Mouse (Mus musculus) heart, embryonic 15.5 days (tissue): ENCODE data around the gene Erich2. TPM values are rescaled to one million over a fixed set of nuclear protein-coding genes. Genes with fewer than 3 reads are reported as not detected.
A peak's percentile ranks its signal among the peaks of the same experiment; 100 is the strongest.

Experiments
- ATAC-seq: fragments of 200-750 bp; cut with Nextera tagmentation; replicated peaks from 2 replicates; pipeline ENCODE4 v1.8.0; 2017; ENCODE audit warnings: low read depth, moderate TSS enrichment; ENCODE audit not compliant: insufficient number of reproducible peaks, insufficient read depth, low FRiP score
- H3K27ac ChIP-seq: fragments of 300-500 bp; sonication (generic); 2 replicates; pipeline ENCODE4 v1.5.1; 2015; ENCODE audit warnings: mild to moderate bottlenecking, inconsistent platforms
- H3K27me3 ChIP-seq: fragments of 300-500 bp; sonication (generic); 2 replicates; pipeline ENCODE4 v1.6.1; 2015; ENCODE audit warnings: inconsistent platforms
- H3K36me3 ChIP-seq: fragments of 300-500 bp; sonication (generic); 2 replicates; pipeline ENCODE4 v1.6.1; 2015; ENCODE audit warnings: mild to moderate bottlenecking, inconsistent platforms
- H3K4me1 ChIP-seq: fragments of 300-500 bp; sonication (generic); replicated peaks from 2 replicates; pipeline ENCODE4 v1.6.1; 2015; ENCODE audit warnings: inconsistent platforms
- H3K4me2 ChIP-seq: fragments of 300-500 bp; sonication (generic); 2 replicates; pipeline ENCODE4 v1.6.1; 2015; ENCODE audit warnings: inconsistent platforms, mild to moderate bottlenecking, moderate library complexity
- H3K4me3 ChIP-seq: fragments of 300-500 bp; sonication (generic); 2 replicates; pipeline ENCODE4 v1.5.1; 2015; ENCODE audit warnings: mild to moderate bottlenecking, inconsistent platforms
- H3K9ac ChIP-seq: fragments of 300-500 bp; sonication (generic); 2 replicates; pipeline ENCODE4 v1.6.1; 2015; ENCODE audit warnings: mild to moderate bottlenecking, inconsistent platforms
- H3K9me3 ChIP-seq: fragments of 300-500 bp; sonication (generic); replicated peaks from 2 replicates; pipeline ENCODE4 v1.6.1; 2016; ENCODE audit warnings: inconsistent platforms
- WGBS: fragments of 180-500 bp; shearing (Covaris S2); methylation state at CpG from one replicate; pipeline ENCODE4 v1.1.7; 2015; ENCODE audit warnings: mixed read lengths; 5-methylcytosine and 5-hydroxymethylcytosine counted together
- polyA plus RNA-seq: library from polyadenylated mRNA; unstranded; fragments of >200 nt; fragmentation: Nextera tagmentation; extraction: Ambion mirVana; gene quantifications from 2 replicates; pipeline ENCODE4 v1.2.1, GENCODE M21; 2015

The Erich2 gene
- polyA plus RNA-seq, 1 experiment from 2014 or later = 0.66 TPM

DNA sequence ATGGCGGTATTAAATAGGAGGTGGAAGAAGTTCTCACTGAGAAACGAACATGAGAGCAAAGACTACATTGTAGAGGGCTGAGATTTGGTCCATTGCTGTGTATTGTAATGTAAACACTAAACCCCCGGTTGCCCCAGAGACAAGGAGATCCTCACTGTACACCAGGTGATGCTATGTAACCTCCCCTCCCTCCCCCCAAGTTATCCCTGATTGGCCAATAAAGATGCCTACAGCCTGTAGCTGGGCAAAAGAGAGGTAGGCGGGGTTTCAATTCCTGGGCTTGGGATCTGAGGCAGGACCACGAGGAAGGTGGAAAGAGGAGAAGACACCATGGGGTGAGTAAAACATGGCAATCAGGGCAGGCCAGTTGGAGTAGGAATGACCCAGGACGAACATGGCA is 42.1 kb downstream of the Erich2 start:
- no peak overlapping the region for H3K9ac ChIP-seq
- no peak for ATAC-seq
- WGBS = 54% methylated on average over 6 of the region's 6 CpGs
- H3K4me1 ChIP-seq = no peaks in the 10 kb centered on the region
- H3K9me3 ChIP-seq = no peaks in the 10 kb centered on the region
- no peak overlapping the region for H3K4me3 ChIP-seq
- 0 out of 2 replicates have a peak, but pooled peaks cover under 1% of the 10 kb centered on the region for H3K27me3 ChIP-seq
- no peak overlapping the region for H3K4me2 ChIP-seq
- no peaks in the 10 kb centered on the region for H3K36me3 ChIP-seq
- no peak overlapping the region for H3K27ac ChIP-seq

DNA sequence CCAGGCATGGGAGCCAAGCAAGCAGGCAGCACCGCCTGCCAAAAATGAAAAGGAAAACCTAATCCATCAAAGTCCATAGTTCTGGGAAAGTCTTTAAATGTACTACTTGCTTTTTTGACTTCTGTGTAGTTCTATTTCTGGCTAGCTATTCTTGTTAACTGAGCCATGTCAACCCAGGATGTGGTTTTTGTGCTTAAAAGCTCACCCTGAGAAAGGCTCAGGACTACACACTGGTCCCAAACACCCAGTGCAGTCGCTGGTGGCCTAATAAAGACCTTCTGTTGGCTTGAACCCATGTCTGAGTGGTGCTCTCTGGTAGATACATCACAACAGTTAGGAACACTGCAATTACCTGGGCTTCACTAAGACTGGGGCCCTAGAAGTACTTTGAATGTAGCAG is 42.8 kb downstream of the Erich2 start:
- Histone ChIP-seq H3K9ac (no peak overlapping the region), H3K4me1 (no peaks in the 10 kb centered on the region), H3K27ac (no peak overlapping the region), H3K4me3 (no peak overlapping the region), H3K27me3 (peaks cover 4% of the 10 kb centered on the region; the same call in 1 of the 2 replicates), H3K9me3 (no peaks in the 10 kb centered on the region), H3K36me3 (no peaks in the 10 kb centered on the region), H3K4me2 (no peak overlapping the region)
- no peak for ATAC-seq
- WGBS = 75% methylated on average over 2 of the region's 2 CpGs

- H3K4me2 ChIP-seq = no peak overlapping the region
Measured at GRCm38 (mm10) chr2:70552067-70552598, 43.5 kb downstream of the Erich2 start.

GRCm38 (mm10) chr2:70552772-70553171 is 44.2 kb downstream of the Erich2 start, which contains the start of gene Gad1:
Gad1 (plus strand) TSS chr2:70553072.
- Histone ChIP-seq H3K4me3 (no peak within 1 kb of the TSS), H3K36me3 (no peaks in the 10 kb centered on the region), H3K27ac (no peak within 1 kb of the TSS), H3K4me2 (no peak within 1 kb of the TSS), H3K9ac (no peak within 1 kb of the TSS), H3K4me1 (no peaks in the 10 kb centered on the region), H3K27me3 (peaks cover 13% of the 10 kb centered on the region; the same call in 1 of the 2 replicates), H3K9me3 (no peaks in the 10 kb centered on the region)
- ATAC-seq = no peak
- 49% methylated on average over 4 of the region's 4 CpGs for WGBS

More at GRCm38 (mm10) chr2:70552067-70552598, 43.5 kb downstream of the Erich2 start:
- WGBS = 69% methylated on average over 15 of the region's 15 CpGs
- Histone ChIP-seq H3K4me3 (no peak overlapping the region), H3K9ac (no peak overlapping the region), H3K36me3 (no peaks in the 10 kb centered on the region), H3K27ac (no peak overlapping the region), H3K27me3 (peaks cover 7% of the 10 kb centered on the region; the same call in 1 of the 2 replicates), H3K9me3 (no peaks in the 10 kb centered on the region), H3K4me1 (no peaks in the 10 kb centered on the region)
- ATAC-seq = no peak

- H3K9ac ChIP-seq = no peak overlapping the region
- H3K27ac ChIP-seq = no peak overlapping the region
- WGBS = 75% methylated on average over 3 of the region's 3 CpGs
- H3K9me3 ChIP-seq = no peaks in the 10 kb centered on the region
- H3K4me1 ChIP-seq = no peaks in the 10 kb centered on the region
- H3K4me3 ChIP-seq = no peak overlapping the region
- no peak for ATAC-seq
- H3K27me3 ChIP-seq = peaks cover 19% of the 10 kb centered on the region
- H3K36me3 ChIP-seq = no peaks in the 10 kb centered on the region
- no peak overlapping the region for H3K4me2 ChIP-seq
Measured at GRCm38 (mm10) chr2:70553826-70554225, 45.2 kb downstream of the Erich2 start.

DNA sequence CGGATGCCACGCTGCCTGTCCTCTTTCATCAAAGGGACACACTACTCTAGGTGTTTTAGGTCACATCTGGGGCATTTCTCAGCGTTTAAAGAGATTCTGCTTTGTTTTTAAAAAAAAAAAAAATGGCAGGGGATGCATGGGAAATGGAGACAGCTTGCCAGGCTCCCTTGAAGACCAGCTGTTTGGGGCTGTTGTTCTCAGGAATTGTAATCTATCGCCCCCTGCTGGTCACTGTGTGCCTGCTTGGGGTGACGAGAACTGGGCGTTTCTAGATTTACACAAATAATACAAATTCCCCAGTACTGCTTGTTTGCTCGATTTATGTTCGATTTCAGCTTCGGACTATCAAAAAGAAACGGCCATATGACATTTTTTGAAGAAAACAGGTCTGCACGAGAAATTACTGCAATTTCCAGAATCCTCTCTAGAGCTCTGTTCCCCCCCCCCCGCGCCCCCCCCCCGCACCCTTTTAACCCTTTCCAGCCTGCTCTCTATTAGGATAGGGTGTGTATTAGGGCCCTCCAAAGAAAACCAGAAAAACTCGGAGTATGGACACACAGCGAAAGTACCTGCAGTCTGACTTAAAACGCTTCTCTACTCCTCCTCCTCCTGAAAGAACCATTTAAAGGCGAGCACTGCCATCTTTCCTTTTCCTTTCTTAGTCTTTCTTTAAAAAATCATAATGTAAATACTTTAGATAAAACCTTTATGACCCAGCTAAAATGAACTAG is 49.7 kb downstream of the Erich2 start:
- WGBS = 6% methylated on average over 17 of the region's 18 CpGs
- Histone ChIP-seq H3K36me3 (no peaks in the 10 kb centered on the region), H3K27me3 (peaks cover 64% of the 10 kb centered on the region), H3K4me1 (peaks cover 24% of the 10 kb centered on the region), H3K27ac (no peak overlapping the region), H3K9ac (no peak overlapping the region), H3K9me3 (no peaks in the 10 kb centered on the region), H3K4me2 (no peak overlapping the region), H3K4me3 (no peak overlapping the region)
- no peak for ATAC-seq

DNA sequence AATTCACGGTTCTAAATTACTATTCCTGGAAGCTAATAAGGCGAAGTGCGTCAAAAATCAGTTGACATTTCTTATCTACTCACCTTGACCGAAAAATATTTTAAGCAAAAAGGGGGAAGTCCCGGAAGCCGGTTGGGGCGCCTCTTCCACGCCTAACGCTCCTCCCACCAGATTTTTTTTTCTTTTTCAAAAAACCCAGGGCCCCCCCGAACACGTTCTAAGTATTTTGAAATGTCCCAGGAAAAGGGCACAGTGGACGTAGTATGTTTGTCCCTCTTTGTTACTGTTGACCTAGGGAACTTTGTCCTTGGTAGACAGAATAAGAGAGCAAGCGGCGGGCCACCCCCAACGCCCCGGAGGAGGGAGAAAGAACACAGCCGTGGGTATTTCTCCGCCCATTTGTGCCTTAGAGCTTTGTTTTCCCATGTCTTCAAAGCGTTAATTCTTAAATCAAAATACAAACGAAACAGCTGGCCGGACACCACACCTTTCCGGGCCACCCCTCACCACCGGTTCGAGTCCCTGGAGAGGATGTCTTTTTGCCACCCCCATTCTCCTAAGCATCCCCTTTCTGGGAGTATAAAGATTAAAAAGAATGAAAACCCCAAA is 50.3 kb downstream of the Erich2 start:
- H3K4me3 ChIP-seq = no peak overlapping the region
- no peak overlapping the region for H3K9ac ChIP-seq
- no peaks in the 10 kb centered on the region for H3K9me3 ChIP-seq
- no peaks in the 10 kb centered on the region for H3K36me3 ChIP-seq
- no peak for ATAC-seq
- H3K27me3 ChIP-seq = peaks cover 71% of the 10 kb centered on the region
- peaks cover 30% of the 10 kb centered on the region for H3K4me1 ChIP-seq
- H3K4me2 ChIP-seq = no peak overlapping the region
- H3K27ac ChIP-seq = no peak overlapping the region
- 11% methylated on average over 24 of the region's 24 CpGs for WGBS

DNA sequence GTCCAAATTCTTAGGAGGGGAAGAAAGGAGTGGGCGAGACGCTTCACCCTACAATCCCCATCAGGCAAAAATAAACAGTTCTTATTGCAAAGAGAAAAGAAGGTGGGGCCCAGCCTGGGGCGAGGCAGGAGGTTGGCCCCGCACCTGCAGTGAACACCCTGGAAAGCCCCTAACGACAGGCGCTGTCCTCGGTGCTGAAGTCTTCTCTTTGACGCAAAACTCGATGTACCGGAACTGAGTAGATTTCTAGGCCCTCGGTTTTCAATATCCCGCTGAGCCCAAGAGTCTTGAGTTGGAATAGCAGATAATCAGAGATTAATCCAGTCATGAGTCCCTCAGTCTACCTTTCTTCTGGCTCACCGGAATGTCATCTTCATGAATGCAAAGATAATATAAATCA is 50.9 kb downstream of the Erich2 start:
- Histone ChIP-seq H3K9ac (no peak overlapping the region), H3K27me3 (peaks cover 76% of the 10 kb centered on the region), H3K4me2 (no peak overlapping the region), H3K4me1 (peaks cover 33% of the 10 kb centered on the region), H3K9me3 (no peaks in the 10 kb centered on the region), H3K27ac (no peak overlapping the region), H3K4me3 (no peak overlapping the region), H3K36me3 (no peaks in the 10 kb centered on the region)
- WGBS = 2% methylated on average over 13 of the region's 13 CpGs
- ATAC-seq = no peak; the same call in 1 of the 2 replicates

DNA sequence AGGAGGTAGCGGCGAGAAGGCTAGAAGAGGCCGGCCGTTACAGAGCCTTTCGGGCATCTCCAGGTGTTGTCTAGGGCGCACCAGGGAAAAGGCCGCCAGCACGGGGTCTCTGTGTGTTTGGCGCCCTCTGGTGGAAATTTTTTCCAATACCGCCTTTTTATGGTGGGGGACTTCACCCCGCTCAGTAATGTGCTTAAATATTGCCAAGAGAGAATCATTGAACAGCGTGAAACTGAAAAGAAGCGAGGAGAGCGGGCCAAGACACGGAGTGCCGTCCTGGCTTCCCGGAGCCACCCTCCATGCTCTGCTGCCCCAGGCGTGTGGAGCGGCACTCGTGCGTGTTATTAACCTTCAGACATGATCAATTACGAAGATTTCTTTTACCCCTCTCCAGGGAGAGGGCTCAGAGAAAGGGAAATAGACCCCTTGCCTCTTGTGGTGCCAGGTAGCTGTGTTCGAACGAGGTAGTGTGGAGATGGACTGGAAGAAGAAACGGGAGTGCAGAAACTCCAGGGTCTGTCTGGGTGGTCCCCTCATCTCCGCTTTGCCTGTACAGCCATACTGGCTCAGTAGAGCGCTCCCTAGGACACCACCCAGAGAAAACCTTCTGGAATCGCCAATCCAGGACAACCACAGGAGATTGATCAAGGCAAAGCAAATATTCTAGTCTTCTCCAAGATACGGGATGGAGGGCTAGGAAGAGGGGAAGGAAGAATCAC is 52.6 kb downstream of the Erich2 start:
- H3K27me3 ChIP-seq = peaks cover 90% of the 10 kb centered on the region
- 2% methylated on average over 29 of the region's 29 CpGs for WGBS
- H3K4me2 ChIP-seq = 0 out of 2 replicates have a peak overlapping the region, but pooled peaks have one; percentile 59
- no peak for ATAC-seq
- H3K27ac ChIP-seq = no peak overlapping the region
- H3K36me3 ChIP-seq = no peaks in the 10 kb centered on the region
- H3K4me3 ChIP-seq = peak overlapping the region; percentile 34
- H3K9ac ChIP-seq = no peak overlapping the region
- peaks cover 43% of the 10 kb centered on the region for H3K4me1 ChIP-seq
- no peaks in the 10 kb centered on the region for H3K9me3 ChIP-seq

- under 1% methylated on average over 42 of the region's 42 CpGs for WGBS
Measured at GRCm38 (mm10) chr2:70562011-70562491, 53.4 kb downstream of the Erich2 start.

DNA sequence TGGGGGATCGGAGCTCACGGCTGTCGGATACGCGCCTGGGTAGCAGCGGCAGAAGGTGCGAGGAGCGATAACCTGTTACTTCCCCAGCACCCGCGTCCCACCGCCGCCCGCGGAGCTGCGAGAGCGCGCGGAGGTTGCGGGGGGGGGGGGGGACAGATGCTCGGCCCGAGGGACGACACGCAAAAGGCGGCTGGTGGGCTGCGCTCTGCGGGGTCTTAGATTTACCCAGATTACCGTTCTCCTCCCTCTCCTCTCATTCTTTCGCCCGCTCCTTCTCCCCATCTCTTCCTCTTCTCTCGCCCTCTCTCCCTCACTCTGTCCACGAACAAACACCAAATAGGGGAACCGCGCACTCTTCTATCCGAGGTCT is 54.0 kb downstream of the Erich2 start:
- WGBS = under 1% methylated on average over 34 of the region's 34 CpGs
- H3K36me3 ChIP-seq = no peaks in the 10 kb centered on the region
- no peak for ATAC-seq
- peaks cover 57% of the 10 kb centered on the region for H3K4me1 ChIP-seq
- peak overlapping the region; percentile 59 for H3K4me2 ChIP-seq
- no peak overlapping the region for H3K9ac ChIP-seq
- H3K27me3 ChIP-seq = peaks cover 94% of the 10 kb centered on the region
- H3K27ac ChIP-seq = no peak overlapping the region
- peak overlapping the region; percentile 34 for H3K4me3 ChIP-seq
- no peaks in the 10 kb centered on the region for H3K9me3 ChIP-seq

More at GRCm38 (mm10) chr2:70562011-70562491, 53.4 kb downstream of the Erich2 start:
- Histone ChIP-seq H3K4me3 (peak overlapping the region; percentile 34), H3K4me1 (peaks cover 52% of the 10 kb centered on the region), H3K27ac (no peak overlapping the region), H3K27me3 (peaks cover 92% of the 10 kb centered on the region), H3K9ac (no peak overlapping the region), H3K4me2 (peak overlapping the region; percentile 59), H3K9me3 (no peaks in the 10 kb centered on the region), H3K36me3 (no peaks in the 10 kb centered on the region)
- no peak for ATAC-seq
